Mouse (Mus musculus): ENCODE data around the gene Mgrn1. TPM values are rescaled to one million over a fixed set of nuclear protein-coding genes. Genes with fewer than 3 reads are reported as not detected.

Mgrn1 gene
- 47.8 and 76.7 TPM in 2 replicates for polyA plus RNA-seq (2012; rRNA removed)

GRCm38 (mm10) chr16:4885760-4886689 lies at the start of gene Mgrn1:
Gene Mgrn1 (plus strand): TSS chr16:4886249.

GRCm38 (mm10) chr16:4880136-4880825 lies 5.8 kb upstream of the Mgrn1 start, which contains the start of gene Ubald1:
Gene Ubald1 (minus strand): TSS chr16:4880315.

GRCm38 (mm10) chr16:4938461-4938860 lies 52.4 kb downstream of the Mgrn1 start, which contains the start of gene Nudt16l1:
Gene Nudt16l1 (plus strand): TSS chr16:4938761.

GRCm38 (mm10) chr16:4963797-4964709 lies 78.0 kb downstream of the Mgrn1 start, which contains the start of gene Anks3:
Gene Anks3 (minus strand): TSS chr16:4964205.

Other genes starting within 250 kb of the Mgrn1 start
- 8.1 and 19.3 TPM in 2 replicates for gene Vasn, start 246.3 kb upstream of the Mgrn1 start, polyA plus RNA-seq (2012; rRNA removed)
- 23.7 and 26.4 TPM in 2 replicates for gene Dnaja3, start 246.3 kb upstream of the Mgrn1 start, polyA plus RNA-seq (2012; rRNA removed)
- 37.2 and 38.6 TPM in 2 replicates for gene Coro7, start 206.5 kb upstream of the Mgrn1 start, polyA plus RNA-seq (2012; rRNA removed)
- 156 and 168 TPM in 2 replicates for gene Nmral1, start 166.9 kb upstream of the Mgrn1 start, polyA plus RNA-seq (2012; rRNA removed)
- 61.3 and 70.2 TPM in 2 replicates for gene Hmox2, start 159.9 kb upstream of the Mgrn1 start, polyA plus RNA-seq (2012; rRNA removed)
- 47.7 and 68.6 TPM in 2 replicates for gene Cdip1, start 96.0 kb upstream of the Mgrn1 start, polyA plus RNA-seq (2012; rRNA removed)
- not detected in 2 replicates for gene 4930562C15Rik, start 50.8 kb upstream of the Mgrn1 start, polyA plus RNA-seq (2012; rRNA removed)
- gene Ubald1, start 5.9 kb upstream of the Mgrn1 start, polyA plus RNA-seq (2012; rRNA removed) = 11.0 and 22.2 TPM in 2 replicates
- gene Nudt16l1, start 52.5 kb downstream of the Mgrn1 start, polyA plus RNA-seq (2012; rRNA removed) = 77.9 and 92.5 TPM in 2 replicates
- 70.5 and 77.6 TPM in 2 replicates for gene Anks3, start 78.0 kb downstream of the Mgrn1 start, polyA plus RNA-seq (2012; rRNA removed)
- not detected in 2 replicates for gene Sept12, start 111.6 kb downstream of the Mgrn1 start, polyA plus RNA-seq (2012; rRNA removed)
- gene Smim22, start 121.0 kb downstream of the Mgrn1 start, polyA plus RNA-seq (2012; rRNA removed) = 1.2 and 4.4 TPM in 2 replicates
- 54.2 and 68.4 TPM in 2 replicates for gene Rogdi, start 127.3 kb downstream of the Mgrn1 start, polyA plus RNA-seq (2012; rRNA removed)
- gene Glyr1, start 163.6 kb downstream of the Mgrn1 start, polyA plus RNA-seq (2012; rRNA removed) = 135 and 148 TPM in 2 replicates
- gene Ubn1, start 163.8 kb downstream of the Mgrn1 start, polyA plus RNA-seq (2012; rRNA removed) = 27.7 and 38.3 TPM in 2 replicates
- gene Ppl, start 246.2 kb downstream of the Mgrn1 start, polyA plus RNA-seq (2012; rRNA removed) = 0.77 and 0.97 TPM in 2 replicates

Measured in central nervous system, embryonic 11.5 days (tissue).